24 mouse cellular contexts compared by ENCODE assay signal in genomic region chr13:40376773-40377172, GRCm38 (mm10). TPM values are rescaled to one million over a fixed set of nuclear protein-coding genes. Genes with fewer than 3 reads are reported as not detected.
"Had no signal": no experiment of that assay in that cellular context is flagged by ENCODE, and none has a peak within 500 bp of the region (broad histone marks: within the 10 kb centered on the region; RNA-seq: fewer than 3 reads in every experiment).

No protein-coding gene starts in this region.

- ATAC-seq: intestine, embryonic 15.5 days; liver, postnatal 0 days; midbrain, embryonic 15.5 days had no signal

- H3K4me2 ChIP-seq: intestine, embryonic 15.5 days; limb, embryonic 15.5 days; liver, embryonic 11.5 days; midbrain, embryonic 12.5 days; midbrain, embryonic 15.5 days; neural tube, embryonic 12.5 days; neural tube, embryonic 15.5 days had no signal

- H3K9ac ChIP-seq: intestine, embryonic 15.5 days; limb, embryonic 15.5 days; liver, embryonic 14.5 days; liver, postnatal 0 days; midbrain, embryonic 12.5 days; midbrain, embryonic 15.5 days; neural tube, embryonic 12.5 days; neural tube, embryonic 15.5 days had no signal

- H3K4me1 ChIP-seq: intestine, embryonic 15.5 days; limb, embryonic 15.5 days; midbrain, embryonic 12.5 days; midbrain, embryonic 15.5 days; neural tube, embryonic 12.5 days; neural tube, embryonic 15.5 days had no signal

- H3K27me3 ChIP-seq: intestine, embryonic 15.5 days; limb, embryonic 15.5 days; midbrain, embryonic 12.5 days; midbrain, embryonic 15.5 days; neural tube, embryonic 12.5 days; neural tube, embryonic 15.5 days had no signal

- H3K36me3 ChIP-seq: intestine, embryonic 15.5 days; limb, embryonic 15.5 days; midbrain, embryonic 12.5 days; midbrain, embryonic 15.5 days; neural tube, embryonic 12.5 days; neural tube, embryonic 15.5 days had no signal

- DNase-seq: kidney, adult 8-10 months; kidney, postnatal 25 days; layer of hippocampus, adult 9-11 months; liver, postnatal 0 days; lung, postnatal 14 days; right cerebral cortex, adult 18-20 months; right cerebral cortex, postnatal 14 days; right cerebral cortex, postnatal 4 days; thymus, adult 2 months; thymus, postnatal 14 days; thymus, postnatal 4 days had no signal

- H3K4me3 ChIP-seq: intestine, embryonic 15.5 days; layer of hippocampus, adult 2 months; limb, embryonic 15.5 days; midbrain, embryonic 12.5 days; midbrain, embryonic 15.5 days; neural tube, embryonic 12.5 days; neural tube, embryonic 15.5 days had no signal

- H3K27ac ChIP-seq: intestine, embryonic 15.5 days; layer of hippocampus, adult 2 months; limb, embryonic 15.5 days; liver, embryonic 14.5 days; macrophage; midbrain, embryonic 12.5 days; midbrain, embryonic 15.5 days; neural tube, embryonic 12.5 days; neural tube, embryonic 15.5 days; stomach, postnatal 0 days had no signal

- H3K9me3 ChIP-seq: intestine, embryonic 15.5 days; limb, embryonic 15.5 days; neural tube, embryonic 15.5 days had no signal

RNA-seq across cellular contexts. Expression of gene Ofcc1, which starts 15.5 kb away (rescaled TPM):
- polyA plus RNA-seq: intestine, embryonic 15.5 days; large intestine, adult 2 months; liver, embryonic 11.5 days; liver, embryonic 14.5 days; liver, postnatal 0 days; macrophage; midbrain, embryonic 12.5 days; neural tube, embryonic 12.5 days; stomach, embryonic 14.5 days; thymus, adult 2 months had no signal
